Mouse (Mus musculus) CH12.LX (cell line): Measurements from ENCODE around the gene Ccl17. TPM values are rescaled to one million over a fixed set of nuclear protein-coding genes. Genes with fewer than 3 reads are reported as not detected.

Experiments
- DNase-seq: peaks from one replicate; pipeline ENCODE4 v3.0.0-alpha.2; 2013; ENCODE audit errors: extremely low read depth
- H3K27ac ChIP-seq: 2 replicates; pipeline ENCODE4 v1.5.1; 2012; ENCODE audit warnings: low read depth, mild to moderate bottlenecking, control low read depth, moderate library complexity; ENCODE audit not compliant: insufficient read depth
- H3K27me3 ChIP-seq: replicated peaks from 2 replicates; pipeline ENCODE3; 2012; ENCODE audit warnings: inconsistent platforms
- H3K36me3 ChIP-seq, 2 experiments: replicated peaks in 1 of 2; 2 replicates each; pipeline versions ENCODE3 to v1.6.1; 2012; ENCODE audit warnings: inconsistent platforms in 1 of 2, low read length in 1 of 2, mild to moderate bottlenecking in 1 of 2, mixed read lengths in 1 of 2, moderate library complexity in 1 of 2; ENCODE audit not compliant: control insufficient read depth in 1 of 2, insufficient read depth in 1 of 2
- H3K4me1 ChIP-seq, 2 experiments: 2 replicates each; pipeline ENCODE4 v1.6.1; 2012; ENCODE audit warnings: inconsistent platforms in 1 of 2, moderate library complexity in 1 of 2; ENCODE audit not compliant: insufficient read depth in 2 of 2, control insufficient read depth in 1 of 2
- H3K4me2 ChIP-seq: 2 replicates; pipeline ENCODE4 v1.6.1; 2012; ENCODE audit warnings: low read depth, mild to moderate bottlenecking, control low read depth; ENCODE audit not compliant: poor library complexity, insufficient read depth, severe bottlenecking
- H3K4me3 ChIP-seq, 3 experiments: fragments of 150-350 bp in 1 of 3; sonication (generic) in 1 of 3; replicated peaks in 1 of 3; 2 replicates each; pipeline versions ENCODE3 to v1.5.1; 2011 to 2012; ENCODE audit warnings: low read depth in 2 of 3, low read length in 2 of 3, mild to moderate bottlenecking in 2 of 3, moderate library complexity in 2 of 3, control low read depth in 1 of 3, improper control_type of control experiment in 1 of 3, inconsistent platforms in 1 of 3, mixed read lengths in 1 of 3; ENCODE audit not compliant: poor library complexity in 1 of 3
- H3K79me2 ChIP-seq: replicated peaks from 2 replicates; pipeline ENCODE4 v1.6.1; 2012; ENCODE audit warnings: mild to moderate bottlenecking, moderate library complexity; ENCODE audit not compliant: control insufficient read depth, poor library complexity, insufficient read depth, severe bottlenecking; ENCODE audit errors: extremely low read depth
- H3K9ac ChIP-seq: 2 replicates; pipeline ENCODE4 v1.6.1; 2012; ENCODE audit warnings: low read depth, mild to moderate bottlenecking, control low read depth, moderate library complexity; ENCODE audit not compliant: insufficient read depth
- H3K9me3 ChIP-seq: replicated peaks from 2 replicates; pipeline ENCODE3; 2012; ENCODE audit warnings: low read length, inconsistent platforms, mixed read lengths
- BHLHE40 ChIP-seq: IDR thresholded peaks from 2 replicates; pipeline ENCODE4 v1.6.1; 2011; ENCODE audit warnings: mild to moderate bottlenecking, low read depth, low read length, improper control_type of control experiment
- CHD1 ChIP-seq: IDR thresholded peaks from 2 replicates; pipeline ENCODE4 v1.6.1; 2012; ENCODE audit warnings: low read depth, low read length, improper control_type of control experiment, inconsistent platforms
- CHD2 ChIP-seq: IDR thresholded peaks from 2 replicates; pipeline ENCODE4 v1.6.1; 2011; ENCODE audit warnings: low read length, improper control_type of control experiment
- CTCF ChIP-seq, 2 experiments: IDR thresholded peaks in 1 of 2; conservative IDR thresholded peaks in 1 of 2; 2 replicates each; pipeline ENCODE4 v1.5.1; 2011 to 2012; ENCODE audit warnings: low read depth in 2 of 2, low read length in 2 of 2, improper control_type of control experiment in 1 of 2, inconsistent platforms in 1 of 2, mild to moderate bottlenecking in 1 of 2, moderate library complexity in 1 of 2
- E2F4 ChIP-seq: IDR thresholded peaks from 2 replicates; pipeline ENCODE4 v1.6.1; 2011; ENCODE audit warnings: low read depth, low read length, improper control_type of control experiment; ENCODE audit not compliant: insufficient replicate concordance
- ETS1 ChIP-seq: conservative IDR thresholded peaks from 2 replicates; pipeline ENCODE4 v1.6.1; 2012; ENCODE audit warnings: low read depth, mild to moderate bottlenecking, inconsistent platforms, low read length, improper control_type of control experiment, moderate library complexity
- GABPA ChIP-seq: IDR thresholded peaks from 2 replicates; pipeline ENCODE4 v1.6.1; 2012; ENCODE audit warnings: low read depth, low read length, improper control_type of control experiment, inconsistent platforms; ENCODE audit not compliant: insufficient replicate concordance
- HCFC1 ChIP-seq: IDR thresholded peaks from 2 replicates; pipeline ENCODE4 v1.6.1; 2012; ENCODE audit warnings: low read depth, mild to moderate bottlenecking, inconsistent platforms, low read length, improper control_type of control experiment
- IRF4 ChIP-seq: IDR thresholded peaks from 2 replicates; pipeline ENCODE4 v1.6.1; 2014; ENCODE audit warnings: low read depth, mild to moderate bottlenecking, inconsistent platforms, low read length, improper control_type of control experiment
- JUND ChIP-seq: conservative IDR thresholded peaks from 2 replicates; pipeline ENCODE4 v1.6.1; 2011; ENCODE audit warnings: low read depth, low read length, improper control_type of control experiment
- KAT2A ChIP-seq: IDR thresholded peaks from 2 replicates; pipeline ENCODE4 v1.6.1; 2012; ENCODE audit warnings: low read length, improper control_type of control experiment, inconsistent platforms; ENCODE audit not compliant: insufficient replicate concordance
- MAX ChIP-seq: IDR thresholded peaks from 2 replicates; pipeline ENCODE4 v1.6.1; 2011; ENCODE audit warnings: low read length, improper control_type of control experiment
- MAZ ChIP-seq: IDR thresholded peaks from 2 replicates; pipeline ENCODE4 v1.6.1; 2012; ENCODE audit warnings: low read depth, mild to moderate bottlenecking, inconsistent platforms, low read length, improper control_type of control experiment, moderate library complexity
- MEF2A ChIP-seq: IDR thresholded peaks from 2 replicates; pipeline ENCODE4 v1.6.1; 2014; ENCODE audit warnings: low read depth, mild to moderate bottlenecking, inconsistent platforms, low read length, improper control_type of control experiment, borderline replicate concordance
- MXI1 ChIP-seq: IDR thresholded peaks from 2 replicates; pipeline ENCODE4 v1.6.1; 2011; ENCODE audit warnings: mild to moderate bottlenecking, low read depth, low read length, improper control_type of control experiment
- MYC ChIP-seq: IDR thresholded peaks from 2 replicates; pipeline ENCODE4 v1.6.1; 2011; ENCODE audit warnings: low read depth, mild to moderate bottlenecking, improper control_type of control experiment, low read length
- NELFE ChIP-seq: IDR thresholded peaks from 2 replicates; pipeline ENCODE4 v1.6.1; 2011; ENCODE audit warnings: low read depth, low read length, improper control_type of control experiment
- NRF1 ChIP-seq: IDR thresholded peaks from 2 replicates; pipeline ENCODE4 v1.6.1; 2014; ENCODE audit warnings: low read depth, mild to moderate bottlenecking, inconsistent platforms, low read length, improper control_type of control experiment, moderate library complexity
- POLR2A ChIP-seq: IDR thresholded peaks from 2 replicates; pipeline ENCODE4 v1.6.1; 2011; ENCODE audit warnings: low read depth, mild to moderate bottlenecking, improper control_type of control experiment, low read length
- POLR2AphosphoS2 ChIP-seq: IDR thresholded peaks from 2 replicates; pipeline ENCODE4 v1.6.1; 2011; ENCODE audit warnings: low read depth, low read length, improper control_type of control experiment
- TBP ChIP-seq: conservative IDR thresholded peaks from 2 replicates; pipeline ENCODE4 v1.6.1; 2011; ENCODE audit warnings: low read depth, low read length, improper control_type of control experiment
- TCF12 ChIP-seq: IDR thresholded peaks from 2 replicates; pipeline ENCODE4 v1.6.1; 2014; ENCODE audit warnings: low read depth, mild to moderate bottlenecking, inconsistent platforms, low read length, improper control_type of control experiment
- USF1 ChIP-seq: IDR thresholded peaks from 2 replicates; pipeline ENCODE4 v1.6.1; 2014; ENCODE audit warnings: low read depth, mild to moderate bottlenecking, inconsistent platforms, low read length, improper control_type of control experiment
- ZC3H11A ChIP-seq: IDR thresholded peaks from 2 replicates; pipeline ENCODE4 v1.6.1; 2012; ENCODE audit warnings: low read depth, mild to moderate bottlenecking, inconsistent platforms, low read length, improper control_type of control experiment
- ZKSCAN1 ChIP-seq: IDR thresholded peaks from 2 replicates; pipeline ENCODE4 v1.6.1; 2012; ENCODE audit warnings: low read depth, inconsistent platforms, low read length, improper control_type of control experiment, borderline replicate concordance
- ZMIZ1 ChIP-seq: IDR thresholded peaks from 2 replicates; pipeline ENCODE4 v1.6.1; 2012; ENCODE audit warnings: low read depth, mild to moderate bottlenecking, inconsistent platforms, low read length, improper control_type of control experiment
- ZNF384 ChIP-seq: IDR thresholded peaks from 2 replicates; pipeline ENCODE4 v1.6.1; 2012; ENCODE audit warnings: low read depth, low read length, improper control_type of control experiment, inconsistent platforms
- dilution Hi-C: fragments of 300-500 bp; cut with MboI; formaldehyde crosslinking; loops from 2 replicates; pipeline ENCODE4 v1.14.3; 2020; ENCODE audit warnings: low sequenced_read_pairs; ENCODE audit not compliant: extremely low pct_unique_long_range_greater_than_20kb, extremely low pct_ligation_motif_present
- in situ Hi-C: fragments of 300-500 bp; cut with MboI; formaldehyde crosslinking; loops from 3 replicates; pipeline ENCODE4 v1.14.3; 2019; ENCODE audit warnings: low sequenced_read_pairs, low pct_ligation_motif_present, low pct_unique_long_range_greater_than_20kb, mixed read lengths
- polyA plus RNA-seq: library from polyadenylated mRNA; unstranded; fragments of >175 nt; gene quantifications from 2 replicates; pipeline ENCODE4 v1.2.1, GENCODE M21; 2012; ENCODE audit warnings: low read depth; ENCODE audit not compliant: insufficient read length
- total RNA-seq, 2 experiments: library from RNA; depleted of rRNA; stranded (reverse); fragments of 300-350 nt in 1 of 2; fragments of >200 nt in 1 of 2; gene quantifications; 2 replicates each; pipeline ENCODE4 v1.2.3; 2012 to 2014

Gene Ccl17
- total and polyA plus RNA-seq, 3 experiments: 1.3 to 2.6 (median 2.1) TPM

DNA sequence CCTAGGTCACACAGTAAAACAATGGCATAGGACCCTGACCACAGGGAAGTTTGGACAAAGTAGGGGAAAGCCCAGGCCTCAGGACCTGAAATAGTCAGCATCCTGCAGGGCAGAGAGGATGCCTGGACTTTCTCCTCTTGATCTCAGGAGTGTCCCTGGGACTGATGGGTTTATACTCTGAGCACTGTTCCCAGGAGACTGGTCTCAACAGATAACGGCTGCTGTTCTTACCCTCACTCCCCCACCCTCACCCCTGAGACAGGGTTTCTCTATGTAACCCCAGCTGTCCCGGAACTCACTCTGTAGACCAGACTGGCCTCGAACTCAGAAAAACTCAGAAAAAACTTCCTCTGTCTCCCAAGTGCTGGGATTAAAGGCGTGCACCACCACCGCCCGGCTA, 1.9 kb upstream of the Ccl17 start:
- Histone ChIP-seq H3K36me3 (no peaks in the 10 kb centered on the region), H3K4me2 (no peak overlapping the region), H3K27me3 (no peaks in the 10 kb centered on the region), H3K79me2 (no peaks in the 10 kb centered on the region), H3K9me3 (no peaks in the 10 kb centered on the region), H3K4me3 (no peak overlapping the region), H3K27ac (no peak overlapping the region), H3K4me1 (peaks cover 49 to 78% of the 10 kb centered on the region in 2 experiments), H3K9ac (no peak overlapping the region; the same call in 1 of the 2 replicates)
- in situ Hi-C loops (no loop called here), dilution Hi-C loops (no loop called here)
- no peak for TF ChIP-seq JUND
- no peak for TF ChIP-seq TCF12
- no peak for TF ChIP-seq MYC
- no peak for TF ChIP-seq GABPA
- no peak for TF ChIP-seq TBP
- TF ChIP-seq ZKSCAN1: no peak
- no peak for TF ChIP-seq ZNF384
- TF ChIP-seq MXI1: no peak
- TF ChIP-seq ETS1: no peak
- TF ChIP-seq HCFC1: no peak
- no peak for TF ChIP-seq ZC3H11A
- no peak for TF ChIP-seq KAT2A
- no peak for TF ChIP-seq MAZ
- TF ChIP-seq NRF1: no peak
- no peak for TF ChIP-seq CTCF (conservative IDR thresholded peaks at IDR 0.05 in 1 of 2, IDR thresholded peaks at IDR 0.05 in 1 of 2; ENCODE audit: low read depth in 2 of 2, low read length in 2 of 2)
- DNase-seq: no peak

DNA sequence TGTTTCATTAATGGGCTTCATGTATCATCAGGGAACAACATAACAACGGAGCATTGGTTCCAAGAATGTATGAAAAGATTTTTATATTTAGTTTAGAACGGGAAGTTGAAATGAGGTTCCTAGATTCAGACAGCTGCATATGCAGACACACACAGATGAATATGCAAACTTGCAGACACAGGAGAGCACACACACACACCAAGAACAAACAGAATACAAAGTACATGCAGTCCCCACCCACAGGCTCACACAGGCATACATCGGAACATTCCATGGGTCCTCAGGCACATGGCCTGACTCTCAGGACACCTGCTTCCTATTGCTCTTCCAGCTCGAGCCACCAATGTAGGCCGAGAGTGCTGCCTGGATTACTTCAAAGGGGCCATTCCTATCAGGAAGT, 602 bp downstream of the Ccl17 start:
- Histone ChIP-seq H3K36me3 (no peaks in the 10 kb centered on the region), H3K4me3 (peak overlapping the region in 1 of 3 experiments; percentile 6)
- DNase-seq: peak; percentile 34
- dilution Hi-C loops: no loop called here
- TF ChIP-seq CTCF (conservative IDR thresholded peaks at IDR 0.05 in 1 of 2, IDR thresholded peaks at IDR 0.05 in 1 of 2; ENCODE audit: low read depth in 2 of 2, low read length in 2 of 2) (no peak), CHD2 (no peak), KAT2A (no peak), CHD1 (no peak), USF1 (no peak), ETS1 (0 out of 2 replicates have a peak, but pooled peaks have one; percentile 21), ZNF384 (no peak), IRF4 (no peak), HCFC1 (no peak), GABPA (no peak), POLR2AphosphoS2 (no peak), BHLHE40 (0 out of 2 replicates have a peak, but pooled peaks have one; percentile 13), POLR2A (no peak), MAX (peak; percentile 25; the same call in 1 of the 2 replicates), E2F4 (no peak), MXI1 (no peak), MEF2A (no peak), ZMIZ1 (no peak), TBP (no peak), NELFE (no peak)
- TF ChIP-seq, all 38 proteins: peak for 3
- in situ Hi-C loops: no loop called here
- no peaks in the 10 kb centered on the region for H3K79me2 ChIP-seq
- no peak overlapping the region for H3K4me2 ChIP-seq
- peaks cover 38 to 69% of the 10 kb centered on the region in 2 experiments for H3K4me1 ChIP-seq
- no peaks in the 10 kb centered on the region for H3K27me3 ChIP-seq
- H3K9ac ChIP-seq: no peak overlapping the region
- H3K9me3 ChIP-seq: no peaks in the 10 kb centered on the region
- H3K27ac ChIP-seq: no peak overlapping the region
